Mouse (Mus musculus): ENCODE results near the gene Traf3ip1. TPM values are rescaled to one million over a fixed set of nuclear protein-coding genes. Genes with fewer than 3 reads are reported as not detected.
A peak's percentile ranks its signal among the peaks of the same experiment; 100 is the strongest.
"Not testable (repeated sequence)": the region's sequence is repeated elsewhere in the genome, so short reads cannot be mapped to it uniquely, and the experiment has no call there.

Gene Traf3ip1
- total RNA-seq, 2 experiments from 2014 or later, result 4.6 to 5.4 TPM

- no peak for DNase-seq
- intact Hi-C loops (cut with DNase I), result no loop called here
These were observed 31.0 kb upstream of the Traf3ip1 start for GRCm38 (mm10) chr1:91463336-91463995.

DNA sequence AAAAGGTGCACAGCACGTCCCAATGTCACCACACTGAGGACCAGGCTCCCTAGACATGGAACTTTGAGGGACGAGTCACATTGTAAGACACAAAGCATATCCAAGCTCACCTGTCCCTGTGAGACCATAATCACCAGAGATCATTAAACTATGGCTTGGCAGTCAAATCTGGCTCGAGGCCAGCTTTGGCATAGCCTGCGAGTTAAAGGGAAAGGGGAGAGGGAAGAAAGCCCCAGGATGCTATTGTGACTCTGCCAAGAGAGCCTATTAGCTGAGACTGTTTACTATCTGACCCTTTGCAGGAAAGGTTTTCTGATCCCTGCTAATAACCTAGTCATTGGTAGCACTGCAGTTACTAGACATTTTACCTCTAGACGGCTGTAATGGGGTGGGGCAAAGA is 30.0 kb upstream of the Traf3ip1 start:
- DNase-seq, result no peak
- intact Hi-C loops (cut with DNase I), result no loop called here

DNA sequence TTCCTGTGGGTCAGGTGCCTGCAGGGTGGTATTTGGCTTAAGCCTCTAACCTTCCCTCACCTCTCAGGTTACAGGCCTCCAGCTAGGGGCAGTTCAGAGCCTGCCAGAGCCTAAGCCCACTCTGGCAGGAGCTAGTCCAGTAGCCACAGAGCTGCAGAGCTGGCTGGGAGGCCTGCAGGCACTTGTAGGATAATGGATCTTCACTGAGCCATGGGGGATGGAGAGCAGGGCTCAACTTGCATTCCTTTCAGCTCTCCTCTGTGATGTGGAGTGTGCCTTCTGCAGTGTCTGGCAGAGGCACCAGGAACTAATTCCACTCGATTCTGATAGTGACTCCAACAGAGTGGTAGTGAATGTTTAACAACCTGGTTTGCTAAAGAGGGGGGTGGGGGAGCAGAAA is 29.2 kb upstream of the Traf3ip1 start:
- intact Hi-C loops (cut with DNase I), result no loop called here
- no peak for DNase-seq

- DNase-seq, result no peak
- intact Hi-C loops (cut with DNase I), result no loop called here
These were observed 28.3 kb upstream of the Traf3ip1 start for GRCm38 (mm10) chr1:91466186-91466585.

DNA sequence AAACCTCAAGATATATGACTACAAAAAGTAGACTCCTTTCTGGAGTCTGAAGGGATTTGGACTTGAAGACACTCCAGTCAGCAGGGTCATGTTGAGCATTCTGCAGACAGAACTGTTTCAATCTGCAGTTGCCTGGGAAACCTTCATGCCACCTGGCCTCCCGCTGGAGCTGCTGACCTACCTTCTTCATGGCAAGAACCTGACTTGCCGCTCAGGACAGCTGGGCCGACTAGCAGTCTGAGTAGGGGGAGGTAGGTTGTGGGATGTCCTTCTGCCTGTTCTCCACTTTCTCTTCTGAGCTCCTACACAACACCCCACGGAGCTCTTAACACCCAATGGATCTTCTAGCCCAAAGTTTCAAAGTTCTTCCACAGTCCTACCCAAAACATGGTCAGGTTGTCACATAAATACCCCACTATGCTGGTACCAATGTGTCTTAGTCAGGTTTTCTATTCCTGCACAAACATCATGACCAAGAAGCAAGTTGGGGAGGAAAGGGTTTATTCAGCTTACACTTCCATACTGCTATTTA is 24.5 kb upstream of the Traf3ip1 start:
- intact Hi-C loops (cut with DNase I), result no loop called here
- no peak for DNase-seq

- DNase-seq; intact Hi-C loops (cut with DNase I): not testable (repeated sequence)
These were observed 16.3 kb upstream of the Traf3ip1 start for GRCm38 (mm10) chr1:91478145-91478544.

DNA sequence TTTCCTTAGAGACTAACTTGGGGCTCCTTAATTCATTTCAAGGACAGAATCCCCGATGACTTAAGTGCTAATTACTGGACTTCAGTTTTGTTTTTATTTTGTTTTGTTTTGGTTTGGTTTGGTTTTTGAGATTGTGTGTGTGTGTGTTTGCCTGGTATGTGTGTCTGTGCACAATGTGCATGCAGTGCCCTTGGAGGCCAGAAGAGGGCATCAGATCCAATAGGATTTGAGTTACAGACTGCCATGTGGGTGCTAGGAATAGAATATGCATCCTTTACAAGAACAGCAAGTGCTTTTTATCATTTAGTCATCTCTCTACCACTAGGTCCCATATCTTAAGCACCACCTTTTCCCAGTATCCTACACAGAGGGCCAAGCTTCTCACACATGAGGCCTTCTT is 15.5 kb upstream of the Traf3ip1 start:
- intact Hi-C loops (cut with DNase I), result no loop called here
- DNase-seq, result no peak

DNA sequence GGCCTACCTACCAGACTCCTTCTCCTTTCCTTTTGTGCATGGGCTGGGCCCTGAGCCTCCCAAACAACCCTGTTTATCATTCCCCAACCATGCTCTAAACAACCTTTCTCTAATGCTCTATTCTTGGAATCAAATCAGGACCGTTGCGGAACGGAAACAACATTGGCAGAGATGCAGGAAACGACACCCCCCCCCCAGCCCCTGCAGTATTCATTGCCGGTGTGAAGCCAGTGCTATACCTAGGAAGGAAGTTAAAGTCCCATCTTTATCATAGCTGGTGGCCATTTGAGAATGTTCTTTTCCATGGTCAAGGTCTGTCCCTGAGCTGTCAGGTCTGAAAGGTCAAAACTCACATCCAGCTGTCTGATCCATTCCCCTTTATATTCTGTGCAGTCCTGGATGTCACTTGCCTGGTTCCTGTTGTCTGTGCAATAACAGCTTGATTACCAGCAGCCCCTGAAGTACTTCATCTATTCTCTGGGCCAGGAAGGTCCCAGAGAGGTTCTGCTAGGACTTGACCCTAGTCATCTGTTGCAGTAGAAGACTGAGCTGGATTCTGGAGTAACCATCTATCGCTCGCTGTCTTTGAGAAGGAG is 11.7 kb upstream of the Traf3ip1 start:
- intact Hi-C loops (cut with DNase I), result loop anchor here (1.0 to 10.0 kb wide), 4 partner anchors 54 to 558 kb away; partner anchors contain the start of gene Erfe
- DNase-seq, result no peak

- intact Hi-C loops (cut with DNase I), result loop anchor here (1.0 to 10.0 kb wide), 4 partner anchors 55 to 559 kb away; partner anchors contain the start of gene Erfe
- peak; percentile 86 to 94 for DNase-seq
These were observed 11.0 kb upstream of the Traf3ip1 start for GRCm38 (mm10) chr1:91483304-91484010.

DNA sequence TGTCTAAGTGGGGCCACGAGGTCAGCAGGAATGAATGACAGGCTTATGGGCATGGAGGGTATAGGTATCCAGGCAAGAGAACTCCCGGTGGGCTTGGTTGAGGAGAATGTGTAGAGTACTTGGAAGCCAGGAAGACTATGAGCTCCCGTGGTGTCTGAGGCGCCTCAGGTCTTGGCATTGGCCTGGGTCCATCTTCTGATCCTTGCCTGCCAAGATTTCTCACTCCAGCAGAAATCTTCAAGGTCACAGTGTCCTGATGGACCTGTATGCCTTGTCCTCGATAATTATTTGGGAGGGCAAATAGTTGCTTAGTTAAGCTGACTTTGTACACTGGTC is 10.5 kb upstream of the Traf3ip1 start:
- DNase-seq, result no peak
- intact Hi-C loops (cut with DNase I), result loop anchor here (5.0 to 10.0 kb wide), 2 partner anchors 117 to 559 kb away; partner anchors contain the start of gene Erfe

GRCm38 (mm10) chr1:91485422-91485821 is 9.0 kb upstream of the Traf3ip1 start:
- intact Hi-C loops (cut with DNase I), result loop anchor here (10.0 kb wide), 1 partner anchor 561 kb away; no protein-coding TSS in a partner anchor
- DNase-seq, result no peak

DNA sequence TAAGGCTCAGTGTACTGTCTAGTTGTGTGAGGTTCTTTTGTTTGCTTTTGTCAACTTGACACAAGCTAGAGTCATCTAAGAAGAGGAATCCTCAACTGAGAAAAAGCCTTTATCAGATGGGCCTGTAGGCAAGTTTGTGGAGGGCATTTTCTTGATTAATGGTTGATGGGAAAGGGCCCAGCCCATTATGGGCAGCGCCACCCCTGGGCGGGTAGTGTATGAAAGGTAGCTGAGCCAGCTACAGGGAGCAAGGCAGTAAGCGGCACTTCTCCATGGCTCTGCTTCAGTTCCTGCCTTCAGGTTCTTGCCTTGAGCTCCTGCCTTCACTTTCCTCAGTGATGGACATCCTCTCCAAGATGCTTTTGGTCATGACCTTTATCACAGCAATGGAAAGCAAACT is 8.3 kb upstream of the Traf3ip1 start:
- DNase-seq, result no peak
- intact Hi-C loops (cut with DNase I), result loop anchor here (2.0 to 10.0 kb wide), 2 partner anchors 25 to 561 kb away; no protein-coding TSS in a partner anchor

DNA sequence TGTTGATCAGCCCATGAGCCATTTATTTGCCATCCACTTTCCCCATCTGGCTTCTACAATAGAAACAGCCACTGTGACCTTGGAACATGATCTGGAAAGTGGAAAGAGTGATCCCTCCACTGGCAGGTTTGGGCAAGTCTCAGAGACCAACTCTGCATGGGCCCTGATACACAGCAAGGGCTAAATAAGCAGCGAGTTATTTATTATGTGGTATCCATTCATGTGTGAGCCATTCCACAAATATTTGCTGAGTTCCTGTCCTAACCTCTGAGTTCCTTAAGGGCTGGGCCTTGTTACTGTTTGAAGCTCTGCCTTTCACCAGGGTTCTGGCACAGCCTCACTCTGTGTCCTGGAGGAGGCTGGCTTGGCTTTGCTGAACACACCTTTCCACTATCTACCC is 4.1 kb upstream of the Traf3ip1 start:
- intact Hi-C loops (cut with DNase I), result no loop called here
- DNase-seq, result no peak

GRCm38 (mm10) chr1:91492740-91493139 is 1.7 kb upstream of the Traf3ip1 start:
- intact Hi-C loops (cut with DNase I), result no loop called here
- no peak for DNase-seq

DNA sequence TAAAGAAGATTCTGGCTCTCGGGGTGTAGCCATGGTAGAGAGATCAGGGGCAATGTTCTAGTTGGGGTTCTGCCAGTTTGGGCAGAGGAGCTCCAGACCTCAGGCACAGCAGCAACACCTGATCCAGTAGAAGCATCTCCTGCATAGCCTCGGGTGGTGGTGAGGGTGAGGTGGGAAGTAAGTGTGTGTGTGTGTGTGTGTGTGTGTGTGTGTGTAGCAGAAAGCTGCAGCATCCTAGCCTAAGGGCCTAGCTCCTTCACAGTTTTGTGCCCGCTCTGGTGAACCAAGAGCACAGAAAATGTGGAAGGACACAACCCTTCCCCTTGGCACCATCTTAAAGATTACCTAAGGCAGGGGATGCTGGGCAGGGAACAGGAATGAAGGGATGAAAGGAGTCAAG is 509 bp upstream of the Traf3ip1 start:
- intact Hi-C loops (cut with DNase I), result loop anchor here (2.0 kb wide), 1 partner anchor 47 kb away; the partner anchor contains the start of gene Asb1
- peak in 1 of 2 experiments; percentile 8 for DNase-seq

GRCm38 (mm10) chr1:91495321-91495720 is 874 bp downstream of the Traf3ip1 start:
- DNase-seq, result no peak
- intact Hi-C loops (cut with DNase I), result loop anchor here (2.0 kb wide), 1 partner anchor 45 kb away; the partner anchor contains the start of gene Asb1

DNA sequence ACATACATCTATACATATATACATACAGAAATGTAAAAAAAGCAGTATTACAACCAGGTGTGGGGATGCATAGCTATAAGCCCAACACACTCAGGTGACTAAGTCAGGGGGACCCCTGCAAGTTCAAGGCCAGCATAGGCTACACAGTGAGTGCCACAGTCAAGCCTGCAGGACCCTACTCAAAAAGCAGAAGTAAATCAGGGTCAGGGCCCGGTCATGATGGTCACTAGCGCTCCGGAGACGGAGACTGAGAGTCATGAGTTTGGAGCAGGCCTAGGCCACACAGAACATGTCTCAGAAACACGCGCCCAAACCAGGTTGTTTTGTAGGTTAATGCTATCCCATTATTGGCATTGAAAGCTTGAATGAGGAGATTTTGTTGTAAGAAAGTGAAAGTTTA is 4.1 kb downstream of the Traf3ip1 start:
- DNase-seq, result no peak
- intact Hi-C loops (cut with DNase I), result no loop called here

DNA sequence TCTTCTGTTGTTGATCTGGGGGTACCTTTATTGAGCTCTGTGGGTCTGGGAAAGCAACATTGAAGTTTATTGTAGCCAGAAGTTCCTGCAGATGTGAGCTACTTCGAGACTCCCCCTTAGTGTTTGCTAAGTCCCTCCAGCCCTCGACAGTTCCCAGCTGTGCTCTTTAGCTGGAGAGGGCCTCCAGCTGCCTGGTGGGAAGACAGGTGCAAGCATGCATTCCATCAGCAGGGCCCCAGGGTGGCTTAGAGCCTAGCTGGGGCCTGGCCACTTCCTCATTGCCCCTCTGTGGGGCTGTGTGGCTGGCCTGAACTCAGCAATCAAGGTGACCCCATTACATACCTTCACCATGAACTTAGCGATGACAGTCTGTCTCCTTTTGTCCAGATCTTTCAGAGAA is 10.2 kb downstream of the Traf3ip1 start:
- DNase-seq, result no peak
- intact Hi-C loops (cut with DNase I), result no loop called here

- no peak for DNase-seq
- intact Hi-C loops (cut with DNase I), result no loop called here
These were observed 20.5 kb downstream of the Traf3ip1 start for GRCm38 (mm10) chr1:91514916-91515315.

GRCm38 (mm10) chr1:91515642-91516041 is 21.2 kb downstream of the Traf3ip1 start:
- intact Hi-C loops (cut with DNase I), result no loop called here
- no peak for DNase-seq

- intact Hi-C loops (cut with DNase I), result loop anchor here (1.0 to 5.0 kb wide), 5 partner anchors 35 to 1089 kb away; no protein-coding TSS in a partner anchor
- peak; percentile 54 to 61 for DNase-seq
These were observed 29.3 kb downstream of the Traf3ip1 start for GRCm38 (mm10) chr1:91523759-91524158.
